Mouse (Mus musculus) hindbrain, embryonic 11.5 days (tissue): ENCODE measurements around the gene Smyd3. TPM values are rescaled to one million over a fixed set of nuclear protein-coding genes. Genes with fewer than 3 reads are reported as not detected.
A peak's percentile ranks its signal among the peaks of the same experiment; 100 is the strongest.

Source experiments
- ATAC-seq: fragments of 200-750 bp; cut with Nextera tagmentation; 2 replicates; pipeline ENCODE4 v1.8.0; 2017; ENCODE audit warnings: mild to moderate bottlenecking, moderate TSS enrichment, moderate library complexity; ENCODE audit not compliant: low FRiP score
- DNase-seq: peaks from one replicate; pipeline ENCODE4 v3.0.0-alpha.2; 2015; ENCODE audit warnings: low spot score
- H3K27ac ChIP-seq: fragments of 300-500 bp; sonication (generic); 2 replicates; pipeline ENCODE4 v1.5.1; 2014; ENCODE audit warnings: mild to moderate bottlenecking, low read depth, low read length
- H3K27me3 ChIP-seq: fragments of 300-500 bp; sonication (generic); 2 replicates; pipeline ENCODE4 v1.6.1; 2014; ENCODE audit warnings: mild to moderate bottlenecking, low read length, moderate library complexity, mixed read lengths; ENCODE audit not compliant: control insufficient read depth, insufficient read depth
- H3K36me3 ChIP-seq: fragments of 300-500 bp; sonication (generic); 2 replicates; pipeline ENCODE4 v1.6.1; 2014; ENCODE audit warnings: mild to moderate bottlenecking, low read length, moderate library complexity, mixed read lengths; ENCODE audit not compliant: control insufficient read depth, insufficient read depth
- H3K4me1 ChIP-seq: fragments of 300-500 bp; sonication (generic); replicated peaks from 2 replicates; pipeline ENCODE4 v1.6.1; 2014; ENCODE audit warnings: low read length, mixed read lengths; ENCODE audit not compliant: control insufficient read depth, insufficient read depth
- H3K4me2 ChIP-seq: fragments of 300-500 bp; sonication (generic); replicated peaks from 2 replicates; pipeline ENCODE4 v1.6.1; 2014; ENCODE audit warnings: mild to moderate bottlenecking, low read depth, low read length
- H3K4me3 ChIP-seq: fragments of 300-500 bp; sonication (generic); 2 replicates; pipeline ENCODE4 v1.5.1; 2014; ENCODE audit warnings: low read depth, low read length
- H3K9ac ChIP-seq: fragments of 300-500 bp; sonication (generic); 2 replicates; pipeline ENCODE4 v1.6.1; 2014; ENCODE audit warnings: low read depth, low read length
- H3K9me3 ChIP-seq: fragments of 300-500 bp; sonication (generic); 2 replicates; pipeline ENCODE4 v1.6.1; 2016; ENCODE audit warnings: low read length; ENCODE audit not compliant: control insufficient read depth
- WGBS: fragments of 180-500 bp; shearing (Covaris S2); extraction: QIAGEN DNeasy Blood & Tissue Kit; methylation state at CpG from one replicate; pipeline ENCODE4 v1.1.7; 2014; 5-methylcytosine and 5-hydroxymethylcytosine counted together
- polyA plus RNA-seq: library from polyadenylated mRNA; unstranded; fragments of >200 nt; fragmentation: Nextera tagmentation; extraction: Ambion mirVana; gene quantifications from 2 replicates; pipeline ENCODE4 v1.2.1, GENCODE M21; 2014

Gene Smyd3
- polyA plus RNA-seq, 1 experiment from 2014 or later, result 16.9 TPM

- H3K9me3 ChIP-seq, result no peaks in the 10 kb centered on the region
- no peaks in the 10 kb centered on the region for H3K36me3 ChIP-seq
- no peak overlapping the region for H3K4me2 ChIP-seq
- H3K4me3 ChIP-seq, result no peak overlapping the region
- no peaks in the 10 kb centered on the region for H3K27me3 ChIP-seq
- H3K27ac ChIP-seq, result 0 out of 2 replicates have a peak overlapping the region, but pooled peaks have one; percentile 9
- H3K4me1 ChIP-seq, result no peaks in the 10 kb centered on the region
- 47% methylated on average over 7 of the region's 7 CpGs for WGBS
- no peak overlapping the region for H3K9ac ChIP-seq
- ATAC-seq (no peak), DNase-seq (no peak)
Measured at GRCm38 (mm10) chr1:179212295-179212694, 305.5 kb downstream of the Smyd3 start.

DNA sequence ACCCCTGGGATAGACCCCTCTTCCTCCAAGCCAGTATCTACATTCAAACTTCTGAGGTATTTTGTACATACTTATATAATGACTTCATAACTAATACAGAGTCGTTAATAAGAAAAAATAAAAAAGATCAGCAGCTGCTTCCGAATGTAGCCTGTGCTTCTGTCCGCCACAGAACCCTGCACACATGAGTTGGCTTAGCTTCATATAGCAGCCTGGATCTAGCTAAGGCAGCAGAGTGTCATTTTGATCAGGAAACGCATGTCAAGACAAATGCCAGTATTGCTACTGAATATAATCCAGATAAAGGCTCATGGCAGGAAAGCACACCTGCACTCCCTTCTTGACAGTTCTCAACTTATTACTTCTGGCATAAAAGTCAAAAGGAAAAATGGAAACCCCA is 306.5 kb downstream of the Smyd3 start:
- WGBS, result 93% methylated on average over 4 of the region's 4 CpGs
- DNase-seq (no peak), ATAC-seq (no peak)
- H3K36me3 ChIP-seq, result no peaks in the 10 kb centered on the region
- H3K4me3 ChIP-seq, result no peak overlapping the region
- H3K4me2 ChIP-seq, result no peak overlapping the region
- no peaks in the 10 kb centered on the region for H3K4me1 ChIP-seq
- no peaks in the 10 kb centered on the region for H3K9me3 ChIP-seq
- no peak overlapping the region for H3K9ac ChIP-seq
- no peaks in the 10 kb centered on the region for H3K27me3 ChIP-seq
- no peak overlapping the region for H3K27ac ChIP-seq

DNA sequence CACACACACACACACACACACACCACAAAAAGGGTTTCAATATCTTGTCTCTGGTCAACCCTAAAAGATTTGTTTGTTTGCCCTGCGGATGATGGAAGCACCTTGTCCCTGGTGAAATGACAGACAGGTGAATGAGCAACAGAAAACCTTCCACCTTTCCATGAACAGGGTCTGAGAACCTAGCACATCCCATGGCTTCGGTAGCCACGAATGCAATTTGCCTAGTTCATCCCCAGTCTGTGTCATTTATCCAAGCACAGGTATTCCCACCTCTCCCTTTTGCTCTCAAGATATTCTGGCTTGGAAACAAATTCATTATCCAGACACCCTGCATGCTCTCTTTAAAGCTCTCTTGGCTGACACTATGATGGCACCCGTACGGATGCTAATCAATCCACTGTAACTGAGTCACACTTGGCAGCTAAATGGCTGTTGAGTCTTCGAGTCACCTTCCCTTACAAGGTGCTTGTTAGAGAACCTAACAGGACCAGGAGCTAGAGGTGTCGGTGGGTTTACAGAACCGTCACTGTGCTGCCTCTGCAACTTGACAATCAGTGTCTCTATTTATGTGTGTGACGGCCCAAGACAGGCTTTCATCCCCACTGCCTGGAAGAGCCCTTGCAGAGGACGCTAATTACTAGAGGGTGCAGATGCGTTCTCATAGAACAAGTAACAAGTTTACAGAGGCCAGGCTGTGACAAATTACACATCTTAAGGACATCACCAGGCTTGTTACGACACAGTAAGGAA is 309.8 kb downstream of the Smyd3 start:
- no peak for DNase-seq
- no peak for ATAC-seq
- 82% methylated on average over 12 of the region's 12 CpGs for WGBS

GRCm38 (mm10) chr1:179207180-179207741 is 310.6 kb downstream of the Smyd3 start:
- WGBS, result 75% methylated on average over 9 of the region's 9 CpGs
- no peak for ATAC-seq
- Histone ChIP-seq H3K4me1 (no peaks in the 10 kb centered on the region), H3K4me2 (no peak overlapping the region), H3K36me3 (no peaks in the 10 kb centered on the region), H3K27ac (no peak overlapping the region), H3K27me3 (no peaks in the 10 kb centered on the region), H3K9ac (no peak overlapping the region), H3K9me3 (no peaks in the 10 kb centered on the region), H3K4me3 (no peak overlapping the region)
- DNase-seq, result no peak

More for the DNA sequence above, 309.8 kb downstream of the Smyd3 start:
- no peaks in the 10 kb centered on the region for H3K9me3 ChIP-seq
- no peaks in the 10 kb centered on the region for H3K27me3 ChIP-seq
- H3K4me1 ChIP-seq, result no peaks in the 10 kb centered on the region
- no peak overlapping the region for H3K4me2 ChIP-seq
- no peak overlapping the region for H3K9ac ChIP-seq
- H3K36me3 ChIP-seq, result no peaks in the 10 kb centered on the region
- H3K27ac ChIP-seq, result peak overlapping the region; percentile 18; the same call in 1 of the 2 replicates
- H3K4me3 ChIP-seq, result no peak overlapping the region

GRCm38 (mm10) chr1:179198517-179199200 is 319.2 kb downstream of the Smyd3 start:
- no peak overlapping the region for H3K27ac ChIP-seq
- no peak for DNase-seq
- H3K4me3 ChIP-seq, result no peak overlapping the region
- WGBS, result 87% methylated on average over 9 of the region's 9 CpGs
- no peak overlapping the region for H3K9ac ChIP-seq
- no peak for ATAC-seq
- no peaks in the 10 kb centered on the region for H3K9me3 ChIP-seq
- H3K27me3 ChIP-seq, result no peaks in the 10 kb centered on the region
- H3K4me2 ChIP-seq, result no peak overlapping the region
- no peaks in the 10 kb centered on the region for H3K4me1 ChIP-seq
- H3K36me3 ChIP-seq, result no peaks in the 10 kb centered on the region

DNA sequence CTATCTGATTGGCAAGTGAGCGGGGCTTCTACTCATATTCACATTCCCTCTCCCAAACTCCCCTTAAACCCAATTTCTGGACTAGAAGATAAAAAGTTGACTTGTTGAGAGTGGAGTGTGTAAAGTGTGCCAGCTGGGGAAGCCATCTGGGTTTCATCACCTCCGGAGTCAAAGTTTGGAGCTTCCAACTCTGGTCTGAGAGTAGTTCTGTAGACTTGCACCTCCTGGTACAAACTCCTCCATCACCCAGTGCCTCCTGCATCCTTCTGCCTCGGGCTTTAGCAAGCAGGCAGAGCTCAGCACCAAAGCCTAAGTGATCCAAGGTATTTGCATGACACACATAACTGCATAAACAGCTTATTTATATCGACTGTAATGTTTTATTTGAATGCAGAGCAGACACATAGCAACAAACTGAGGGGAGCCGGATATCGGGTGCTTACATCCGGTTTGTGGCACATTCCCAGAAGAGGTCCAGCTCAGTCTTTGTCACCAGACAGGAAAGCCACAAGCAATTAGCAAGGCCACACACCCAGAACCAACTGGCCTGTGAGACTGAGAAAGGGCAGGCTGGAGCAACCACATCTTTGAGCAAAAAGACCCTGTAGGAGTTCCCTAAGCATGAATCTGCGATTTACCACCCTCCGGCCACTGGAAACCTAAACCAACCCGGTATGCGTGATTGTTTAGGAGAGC is 319.9 kb downstream of the Smyd3 start:
- WGBS, result 77% methylated on average over 11 of the region's 11 CpGs
- H3K4me1 ChIP-seq, result no peaks in the 10 kb centered on the region
- H3K4me2 ChIP-seq, result no peak overlapping the region
- no peaks in the 10 kb centered on the region for H3K9me3 ChIP-seq
- no peak overlapping the region for H3K9ac ChIP-seq
- no peak overlapping the region for H3K4me3 ChIP-seq
- H3K27me3 ChIP-seq, result no peaks in the 10 kb centered on the region
- H3K36me3 ChIP-seq, result no peaks in the 10 kb centered on the region
- ATAC-seq, result no peak
- no peak for DNase-seq
- no peak overlapping the region for H3K27ac ChIP-seq

DNA sequence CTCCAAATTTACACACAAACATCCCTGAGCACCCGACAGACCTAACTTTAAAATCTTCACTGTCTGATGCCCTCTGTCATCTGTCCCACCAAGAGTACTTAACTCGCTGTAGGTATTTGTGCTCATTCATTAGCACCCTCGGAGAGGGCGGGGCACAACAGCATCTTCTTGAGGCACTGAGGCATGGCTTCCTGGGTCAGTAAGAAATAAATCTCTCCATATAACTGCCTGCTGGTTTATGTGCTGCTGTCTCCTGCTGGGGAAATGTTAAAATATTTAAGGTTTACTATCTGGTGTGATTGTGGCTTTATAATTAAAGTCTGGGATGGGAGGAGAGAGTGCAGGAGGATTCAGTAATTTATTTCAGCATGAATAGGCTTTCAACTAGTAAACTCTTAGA is 320.7 kb downstream of the Smyd3 start:
- Histone ChIP-seq H3K27me3 (no peaks in the 10 kb centered on the region), H3K36me3 (no peaks in the 10 kb centered on the region), H3K4me2 (no peak overlapping the region), H3K4me3 (no peak overlapping the region), H3K27ac (no peak overlapping the region), H3K4me1 (no peaks in the 10 kb centered on the region), H3K9ac (no peak overlapping the region), H3K9me3 (no peaks in the 10 kb centered on the region)
- DNase-seq, result no peak
- 78% methylated on average over 4 of the region's 4 CpGs for WGBS
- ATAC-seq, result no peak

- H3K27ac ChIP-seq, result no peak overlapping the region
- no peak overlapping the region for H3K4me3 ChIP-seq
- DNase-seq (no peak), ATAC-seq (no peak)
- H3K9ac ChIP-seq, result no peak overlapping the region
- H3K4me1 ChIP-seq, result no peaks in the 10 kb centered on the region
- H3K36me3 ChIP-seq, result no peaks in the 10 kb centered on the region
- H3K9me3 ChIP-seq, result no peaks in the 10 kb centered on the region
- H3K4me2 ChIP-seq, result no peak overlapping the region
- no peaks in the 10 kb centered on the region for H3K27me3 ChIP-seq
Measured at GRCm38 (mm10) chr1:179196422-179196821, 321.4 kb downstream of the Smyd3 start.
